Comparison of ENCODE assay signal across 8 mouse cellular contexts in the genomic region with DNA sequence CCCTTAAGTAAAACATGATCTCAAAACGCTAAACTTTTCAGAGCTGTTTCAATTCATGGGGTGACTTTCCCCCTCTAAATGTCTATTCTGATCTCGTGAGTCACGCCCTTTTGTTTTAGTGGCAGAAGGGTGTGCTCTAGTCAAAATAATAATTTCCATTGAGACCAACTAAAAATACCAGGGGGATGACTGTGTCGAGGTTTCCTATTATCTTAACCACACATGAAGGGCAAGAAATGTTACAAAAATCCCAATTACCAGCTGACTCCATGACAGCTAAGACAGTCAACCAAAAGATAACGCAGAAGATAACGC. TPM values are rescaled to one million over a fixed set of nuclear protein-coding genes. Genes with fewer than 3 reads are reported as not detected.
DNase-seq lines count a peak whose midpoint lies in the region; ATAC-seq and TF ChIP-seq lines count a peak whose summit lies in the region.

No protein-coding gene starts in this region.

- H3K9ac ChIP-seq in lung, embryonic 16.5 days (ENCODE audit: low read length): no peak overlapping the region
- no peak overlapping the region for H3K9ac ChIP-seq in embryonic facial prominence, embryonic 13.5 days

- DNase-seq in lung, postnatal 4 days: no peak
- DNase-seq in limb, embryonic 10.5 days (ENCODE audit: low spot score): no peak
- DNase-seq in urinary bladder, postnatal 25 days (ENCODE audit: low spot score): no peak
- no peak for DNase-seq in thymus, adult 18-20 months
- DNase-seq in adrenal gland, adult 18-20 months (ENCODE audit: low spot score in 2 of 2): no peak

- no peak overlapping the region for H3K27ac ChIP-seq in lung, embryonic 16.5 days (ENCODE audit: low read length)
- no peak overlapping the region for H3K27ac ChIP-seq in embryonic facial prominence, embryonic 13.5 days
- no peak overlapping the region for H3K27ac ChIP-seq in limb, embryonic 10.5 days
- H3K27ac ChIP-seq in small intestine, adult 2 months (ENCODE audit: insufficient read depth, low read depth, low read length): 0 out of 2 replicates have a peak overlapping the region, but pooled peaks have one; percentile 73

- peak overlapping the region; percentile 78 for H3K4me3 ChIP-seq in lung, embryonic 16.5 days (ENCODE audit: low read length)
- peak overlapping the region; percentile 72 for H3K4me3 ChIP-seq in embryonic facial prominence, embryonic 13.5 days
- H3K4me3 ChIP-seq in limb, embryonic 10.5 days: peak overlapping the region; percentile 81
- H3K4me3 ChIP-seq in small intestine, adult 2 months (ENCODE audit: low read depth, low read length): no peak overlapping the region

- no peak for ATAC-seq in lung, embryonic 16.5 days (ENCODE audit: low read depth)
- ATAC-seq in embryonic facial prominence, embryonic 13.5 days (ENCODE audit: insufficient number of reproducible peaks, insufficient read depth, low FRiP score, low TSS enrichment, low read depth): no peak

- H3K27me3 ChIP-seq in lung, embryonic 16.5 days (ENCODE audit: control insufficient read depth, insufficient read depth, low read depth, low read length): peaks cover 6% of the 10 kb centered on the region; the same call in 1 of the 2 replicates
- peaks cover 4% of the 10 kb centered on the region for H3K27me3 ChIP-seq in embryonic facial prominence, embryonic 13.5 days
- peaks cover 14% of the 10 kb centered on the region for H3K27me3 ChIP-seq in limb, embryonic 10.5 days (ENCODE audit: low read depth, poor library complexity, severe bottlenecking)
- H3K27me3 ChIP-seq in small intestine, adult 2 months (ENCODE audit: control insufficient read depth, insufficient read depth, low read length): no peaks in the 10 kb centered on the region

- H3K4me1 ChIP-seq in lung, embryonic 16.5 days (replicated peaks; ENCODE audit: control insufficient read depth, insufficient read depth, low read length): peaks cover 3% of the 10 kb centered on the region; the same call in 1 of the 2 replicates
- peaks cover 14% of the 10 kb centered on the region for H3K4me1 ChIP-seq in embryonic facial prominence, embryonic 13.5 days
- H3K4me1 ChIP-seq in limb, embryonic 10.5 days: peaks cover 21% of the 10 kb centered on the region
- 0 out of 2 replicates have a peak, but pooled peaks cover 2% of the 10 kb centered on the region for H3K4me1 ChIP-seq in small intestine, adult 2 months (ENCODE audit: control insufficient read depth, insufficient read depth, insufficient read length, low read length)

- TF ChIP-seq CTCF in small intestine, adult 2 months (IDR thresholded peaks at IDR 0.05; ENCODE audit: extremely low read depth, insufficient read length, insufficient replicate concordance, low read depth, low read length): no peak

- H3K36me3 ChIP-seq in lung, embryonic 16.5 days (ENCODE audit: control insufficient read depth, insufficient read depth, low read length): no peaks in the 10 kb centered on the region
- no peaks in the 10 kb centered on the region for H3K36me3 ChIP-seq in embryonic facial prominence, embryonic 13.5 days
- H3K36me3 ChIP-seq in limb, embryonic 10.5 days: peaks cover 14% of the 10 kb centered on the region
- peaks cover 2% of the 10 kb centered on the region; the same call in 1 of the 2 replicates for H3K36me3 ChIP-seq in small intestine, adult 2 months (ENCODE audit: control insufficient read depth, insufficient read depth, low read length)

- 42% methylated on average over 6 of the region's 6 CpGs for WGBS in lung, embryonic 16.5 days
- WGBS in embryonic facial prominence, embryonic 13.5 days: 53% methylated on average over 6 of the region's 6 CpGs
- WGBS in limb, embryonic 10.5 days: 69% methylated on average over 6 of the region's 6 CpGs
- 17% methylated on average over 6 of the region's 6 CpGs for WGBS in small intestine, adult 2 months

- H3K4me2 ChIP-seq in lung, embryonic 16.5 days (ENCODE audit: low read depth, low read length): peak overlapping the region; percentile 92
- peak overlapping the region; percentile 100 for H3K4me2 ChIP-seq in embryonic facial prominence, embryonic 13.5 days

- TF ChIP-seq POLR2A in small intestine, adult 2 months (IDR thresholded peaks at IDR 0.05; ENCODE audit: low read depth, low read length): no peak

- H3K9me3 ChIP-seq in lung, embryonic 16.5 days (ENCODE audit: control insufficient read depth, low read length): no peaks in the 10 kb centered on the region
- no peaks in the 10 kb centered on the region for H3K9me3 ChIP-seq in embryonic facial prominence, embryonic 13.5 days
- H3K9me3 ChIP-seq in limb, embryonic 10.5 days (replicated peaks): no peaks in the 10 kb centered on the region

RNA-seq across cellular contexts. Expression of gene Slc7a1, which starts 1.3 kb away (rescaled TPM):
- polyA plus RNA-seq in lung, embryonic 16.5 days (2015; fragmentation: Nextera tagmentation; extraction: Ambion mirVana): 11.9 and 12.9 TPM in 2 replicates
- 10.5 and 12.3 TPM in 2 replicates for polyA plus RNA-seq in embryonic facial prominence, embryonic 13.5 days (2015; fragmentation: Nextera tagmentation; extraction: Ambion mirVana)
- 13.2 and 17.8 TPM in 2 replicates for polyA plus RNA-seq in limb, embryonic 10.5 days (2016; fragmentation: Nextera tagmentation; extraction: Ambion mirVana)
- polyA plus RNA-seq in small intestine, adult 2 months (2012; rRNA removed): 6.3 and 7.4 TPM in 2 replicates
- total RNA-seq in adrenal gland, adult 18-20 months (2021): 10 to 100 TPM; 87.0 to 94.9 TPM
